Mouse (Mus musculus) left cerebral cortex, postnatal 10 days (tissue): Measurements from ENCODE around the gene Hes5. TPM values are rescaled to one million over a fixed set of nuclear protein-coding genes. Genes with fewer than 3 reads are reported as not detected.

ENCODE experiments used
- DNase-seq, 2 experiments: peaks; one replicate each; pipeline ENCODE4 v3.0.0; 2021 to 2022; ENCODE audit warnings: low spot score in 2 of 2, mixed read lengths in 1 of 2; ENCODE audit errors: extremely low spot score in 1 of 2
- intact Hi-C: fragments of 180-260 bp; cut with DNase I; formaldehyde crosslinking; loops from one replicate; pipeline ENCODE4 v1.15.1; 2025
- total RNA-seq, 2 experiments: library from RNA; stranded (reverse); gene quantifications; 2 replicates each; pipeline ENCODE4 v1.2.3; 2021

Hes5 gene
- total RNA-seq, 2 experiments from 2014 or later = 33.3 to 61.6 TPM

DNA sequence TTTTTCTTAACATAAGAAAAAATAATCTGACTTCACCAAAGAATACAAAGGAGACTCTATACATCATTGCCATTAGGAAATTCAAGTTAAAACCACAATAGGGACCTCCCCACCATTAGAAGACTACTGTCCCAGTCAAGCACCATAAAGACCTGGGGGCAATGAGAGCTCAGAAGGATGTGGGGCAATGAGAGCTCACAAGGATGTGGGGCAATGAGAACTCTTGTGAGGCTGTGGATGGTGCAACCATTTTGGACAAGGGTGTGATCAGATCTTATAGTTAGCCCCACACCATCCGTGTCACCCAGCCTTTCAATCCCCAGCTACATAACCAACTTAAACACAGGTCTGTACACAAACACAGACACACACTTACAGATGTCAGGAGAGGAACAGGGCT is 23.0 kb upstream of the Hes5 start:
- intact Hi-C loops = no loop called here

DNA sequence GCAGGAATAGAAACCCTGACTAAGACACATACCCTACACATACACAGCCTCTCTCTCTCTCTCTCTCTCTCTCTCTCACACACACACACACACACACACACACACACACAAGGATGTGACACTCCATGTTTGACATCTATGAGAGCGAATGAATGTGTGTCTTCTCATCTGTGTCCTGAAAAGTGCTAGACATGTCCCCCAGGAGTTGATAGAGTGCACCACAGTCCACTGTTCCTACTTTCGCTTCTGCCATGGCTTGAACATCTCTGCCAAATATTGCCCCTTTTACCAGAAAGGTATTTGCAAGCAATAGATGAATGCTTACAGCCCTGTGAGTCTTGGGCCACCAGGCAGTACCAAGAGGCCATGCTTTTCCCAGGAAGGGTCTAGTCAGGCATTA is 20.6 kb upstream of the Hes5 start:
- intact Hi-C loops = loop anchor here (5.0 kb wide), 1 partner anchor 63 kb away; no protein-coding TSS in a partner anchor

More for the DNA sequence above, 23.0 kb upstream of the Hes5 start:
- peak in 1 of 2 experiments; percentile 1 for DNase-seq

DNA sequence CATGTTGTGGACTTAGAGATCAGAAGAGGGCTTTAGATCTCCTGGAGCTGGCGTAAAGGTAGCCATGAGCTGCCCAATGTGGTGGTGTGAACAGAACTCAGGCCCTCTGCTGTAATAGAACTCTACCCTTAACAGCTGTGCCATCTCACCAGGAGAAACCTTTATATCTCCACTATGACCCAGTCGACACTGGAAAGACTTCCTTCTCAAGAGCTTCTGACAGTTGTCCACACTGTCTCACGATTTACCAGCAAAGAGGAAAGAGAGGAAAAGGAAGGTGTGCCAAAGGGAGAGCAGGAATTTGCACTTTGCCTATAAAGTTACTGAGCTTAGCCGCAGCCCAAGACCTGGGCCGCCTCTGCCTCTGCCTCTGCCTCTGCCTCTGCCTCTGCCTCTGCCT is 18.9 kb upstream of the Hes5 start:
- DNase-seq = peak in 1 of 2 experiments; percentile 2
- intact Hi-C loops = loop anchor here (5.0 kb wide), 1 partner anchor 65 kb away; no protein-coding TSS in a partner anchor

More for the DNA sequence above, 20.6 kb upstream of the Hes5 start:
- DNase-seq = peak in 1 of 2 experiments; percentile 0

DNA sequence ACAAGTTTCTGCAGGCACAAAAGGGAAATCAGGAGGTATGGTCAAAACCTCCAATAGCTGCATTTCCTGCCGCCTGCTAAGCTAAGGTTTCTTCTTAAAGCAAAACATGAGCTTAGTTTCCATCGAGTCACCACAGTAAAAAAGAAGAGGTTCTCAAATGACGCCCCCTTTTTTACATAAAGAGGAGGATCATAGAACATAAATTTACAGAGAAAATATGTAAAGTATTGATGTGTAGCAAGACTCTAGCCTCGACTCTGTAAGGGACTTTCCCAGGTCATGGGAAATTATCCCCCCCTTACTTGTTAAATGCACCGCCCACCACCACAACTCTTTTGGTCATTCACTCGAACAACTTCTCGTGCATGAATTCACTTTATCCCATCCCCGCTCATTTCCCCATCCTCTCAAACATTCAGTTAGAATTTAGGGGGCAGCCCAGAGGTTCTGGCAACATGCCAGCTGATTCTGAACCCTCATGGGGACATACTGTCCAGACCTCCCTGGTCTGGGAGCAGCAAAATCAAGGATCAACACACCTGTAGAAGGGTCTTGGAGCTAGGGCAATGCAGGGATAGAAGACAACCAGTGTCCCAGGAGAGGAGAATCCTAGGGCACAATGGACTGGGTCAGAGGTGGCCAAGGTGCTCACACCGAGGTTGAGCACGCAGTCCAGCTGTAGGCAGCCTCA is 17.9 kb upstream of the Hes5 start:
- DNase-seq = peak in 1 of 2 experiments; percentile 21
- intact Hi-C loops = loop anchor here (5.0 kb wide), 1 partner anchor 65 kb away; no protein-coding TSS in a partner anchor

DNA sequence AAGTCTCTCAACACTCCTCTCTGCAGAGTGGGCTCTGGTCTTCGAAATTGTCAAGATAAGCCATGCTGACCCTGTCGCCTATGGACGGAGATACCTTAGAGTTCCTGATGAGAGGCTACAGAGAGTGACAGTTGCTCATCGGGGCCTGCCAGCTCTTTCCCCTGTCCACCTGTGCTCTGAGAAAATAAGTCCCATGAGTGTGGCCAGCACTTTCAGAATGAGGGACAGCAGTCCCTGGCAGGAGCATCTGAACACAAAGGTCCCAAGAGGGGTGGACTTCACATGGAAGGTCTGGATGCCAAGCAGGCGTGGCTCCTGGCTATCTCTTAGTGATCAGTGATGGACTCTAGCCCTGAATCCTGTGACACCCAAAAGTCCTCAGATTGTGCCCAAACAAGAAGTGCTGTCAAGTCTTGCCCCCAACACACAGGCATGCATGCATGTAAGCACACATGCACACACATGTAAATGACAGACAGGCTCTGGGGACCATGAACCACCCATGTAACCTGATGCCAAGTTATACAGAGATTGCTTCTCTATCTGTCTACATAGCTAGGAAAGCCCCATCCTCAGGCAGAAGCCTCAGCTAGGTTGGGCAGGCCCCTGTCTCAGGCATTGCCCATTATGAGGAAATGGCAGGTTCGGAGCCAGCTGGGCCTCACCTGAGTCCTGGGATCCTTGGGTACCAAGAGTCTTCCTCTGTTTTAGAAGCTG is 17.2 kb upstream of the Hes5 start:
- peak in 1 of 2 experiments; percentile 14 for DNase-seq
- intact Hi-C loops = loop anchor here (1.0 to 5.0 kb wide), 2 partner anchors 20 to 66 kb away; no protein-coding TSS in a partner anchor

DNA sequence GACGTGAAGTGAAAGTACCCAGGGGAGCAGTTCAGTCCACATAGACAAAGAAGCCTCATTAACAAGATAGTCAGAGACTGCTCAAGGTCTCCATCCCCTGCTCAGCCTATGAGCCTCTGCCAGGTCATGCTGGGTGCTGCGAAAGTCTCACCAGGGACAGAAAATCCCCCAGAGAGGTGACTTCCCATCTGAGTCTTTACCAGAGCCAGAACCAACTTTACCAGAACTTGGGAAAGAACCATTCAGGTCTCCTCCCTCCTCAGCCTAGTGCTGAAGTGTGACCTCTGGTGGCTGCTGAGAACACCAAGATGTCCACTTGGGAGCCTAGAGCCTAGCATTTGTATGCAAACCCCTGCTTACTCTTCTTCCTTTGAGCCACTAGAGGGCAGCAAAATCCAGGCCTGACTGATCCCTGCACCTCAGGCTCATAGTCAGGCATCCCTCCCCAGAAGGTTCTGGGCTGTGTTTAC is 16.6 kb upstream of the Hes5 start:
- intact Hi-C loops = loop anchor here (1.0 to 5.0 kb wide), 2 partner anchors 19 to 67 kb away; no protein-coding TSS in a partner anchor

DNA sequence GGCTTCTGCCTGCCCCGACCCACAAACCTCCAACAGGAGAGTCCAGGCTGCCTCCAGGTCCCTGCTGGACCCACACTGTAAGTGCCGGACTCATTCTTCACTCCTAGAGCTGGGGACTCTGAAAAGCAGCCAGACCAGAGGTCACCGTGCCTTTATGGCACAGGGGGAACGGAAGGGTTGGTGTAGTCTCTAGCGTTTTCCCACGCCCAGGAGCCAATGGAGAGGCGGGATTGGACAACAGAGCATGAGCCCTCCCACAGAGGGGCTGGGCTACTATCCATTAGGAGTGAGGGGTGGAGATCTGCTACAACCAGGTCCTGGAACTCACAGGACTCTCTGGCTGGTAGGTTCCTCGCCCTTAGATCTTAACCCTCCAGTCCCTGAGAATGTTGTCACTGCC is 14.4 kb upstream of the Hes5 start:
- DNase-seq = peak; percentile 66 to 79
- intact Hi-C loops = no loop called here

More for the DNA sequence above, 16.6 kb upstream of the Hes5 start:
- peak; percentile 84 to 87 for DNase-seq

DNA sequence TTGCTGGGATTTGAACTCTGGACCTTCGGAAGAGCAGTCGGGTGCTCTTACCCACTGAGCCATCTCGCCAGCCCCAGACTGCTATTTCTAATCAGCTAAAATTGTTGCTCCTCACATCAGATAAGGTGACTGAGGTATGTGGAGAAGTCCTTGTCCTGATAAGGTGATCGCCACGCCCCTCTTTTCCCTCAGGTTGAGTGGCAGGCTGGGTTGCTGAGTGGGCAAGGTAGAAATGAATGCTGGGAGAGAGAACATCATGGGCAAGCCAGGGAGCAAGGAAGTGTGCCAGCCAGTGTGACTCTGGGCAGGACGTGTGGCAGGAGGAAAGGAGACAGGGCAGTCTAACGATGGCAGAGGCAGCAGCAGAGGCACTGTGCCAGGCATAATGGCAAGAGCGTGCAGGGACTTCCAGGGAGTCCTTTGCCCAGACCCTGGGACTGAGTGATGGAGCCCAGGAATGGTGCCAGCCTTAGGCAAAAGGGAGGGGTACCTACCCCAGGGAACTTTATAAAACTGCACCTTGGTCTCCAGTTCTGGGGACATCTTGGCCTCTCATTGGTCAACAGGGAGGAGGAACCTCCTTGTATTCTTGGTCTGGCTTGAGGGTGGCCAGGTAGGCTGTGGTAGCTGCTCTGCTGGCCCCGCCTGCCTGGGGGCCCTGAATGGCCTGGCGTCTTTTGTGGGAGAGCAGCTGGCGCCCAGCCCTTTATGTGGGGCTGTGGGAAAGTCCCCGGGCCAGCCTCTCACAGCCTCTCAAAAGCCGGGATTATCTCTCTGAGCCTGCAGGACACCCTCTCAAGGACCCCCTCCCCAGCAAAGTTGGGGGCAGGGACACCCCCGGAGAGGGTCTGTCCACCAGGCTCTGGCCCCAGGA is 12.4 kb upstream of the Hes5 start:
- intact Hi-C loops = no loop called here
- DNase-seq = peak; percentile 67 to 83

DNA sequence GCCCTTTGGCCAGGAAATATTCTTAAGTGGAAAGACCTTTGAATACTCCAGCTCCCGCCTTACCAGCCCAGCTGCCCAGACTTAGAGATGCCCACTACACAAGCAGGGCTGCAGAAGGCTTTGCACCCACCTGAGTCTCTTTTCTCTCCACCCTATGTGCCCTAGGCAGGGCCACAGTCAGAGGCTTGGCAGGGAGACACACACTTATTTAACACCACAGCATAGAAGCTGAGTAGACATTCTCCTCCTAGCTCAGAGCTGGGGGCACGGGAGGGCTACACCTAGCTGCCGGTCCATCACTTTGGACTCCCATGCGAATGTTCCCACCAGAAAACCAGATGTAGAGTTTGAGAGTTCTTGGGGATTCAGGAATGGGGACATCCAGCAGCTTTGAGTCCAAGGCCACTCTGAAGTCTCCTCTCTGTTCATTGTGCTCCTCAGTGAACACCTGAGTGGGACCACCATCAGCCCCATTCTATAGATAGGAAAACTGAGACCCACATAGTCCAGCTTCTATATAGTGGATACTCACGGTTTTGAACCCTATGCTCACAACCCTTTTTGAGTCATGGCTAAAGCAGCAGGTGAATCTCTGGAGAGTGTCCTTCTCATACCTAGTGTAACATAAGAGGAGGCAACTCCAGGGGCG is 11.7 kb upstream of the Hes5 start:
- intact Hi-C loops = no loop called here
- no peak for DNase-seq

DNA sequence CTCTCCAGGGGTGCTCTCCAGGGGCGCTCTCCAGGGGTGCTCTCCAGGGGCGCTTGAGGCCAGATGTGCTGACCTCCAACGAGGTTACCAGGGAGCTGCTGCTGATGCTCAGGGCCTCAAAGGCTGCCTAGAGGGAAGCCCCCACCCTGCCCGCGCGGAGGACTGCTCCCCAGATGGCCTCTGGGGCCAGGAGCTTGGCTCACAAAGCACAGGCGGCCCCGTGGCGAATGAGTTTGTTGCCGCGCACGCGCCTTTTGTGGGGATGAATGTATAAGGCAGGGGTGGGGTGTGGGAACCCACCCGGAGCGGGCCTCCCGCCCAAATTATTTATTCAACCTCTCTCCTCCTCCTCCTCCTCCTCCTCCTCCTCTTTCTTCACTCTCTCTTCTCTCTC is 11.1 kb upstream of the Hes5 start:
- intact Hi-C loops = no loop called here
- no peak for DNase-seq

DNA sequence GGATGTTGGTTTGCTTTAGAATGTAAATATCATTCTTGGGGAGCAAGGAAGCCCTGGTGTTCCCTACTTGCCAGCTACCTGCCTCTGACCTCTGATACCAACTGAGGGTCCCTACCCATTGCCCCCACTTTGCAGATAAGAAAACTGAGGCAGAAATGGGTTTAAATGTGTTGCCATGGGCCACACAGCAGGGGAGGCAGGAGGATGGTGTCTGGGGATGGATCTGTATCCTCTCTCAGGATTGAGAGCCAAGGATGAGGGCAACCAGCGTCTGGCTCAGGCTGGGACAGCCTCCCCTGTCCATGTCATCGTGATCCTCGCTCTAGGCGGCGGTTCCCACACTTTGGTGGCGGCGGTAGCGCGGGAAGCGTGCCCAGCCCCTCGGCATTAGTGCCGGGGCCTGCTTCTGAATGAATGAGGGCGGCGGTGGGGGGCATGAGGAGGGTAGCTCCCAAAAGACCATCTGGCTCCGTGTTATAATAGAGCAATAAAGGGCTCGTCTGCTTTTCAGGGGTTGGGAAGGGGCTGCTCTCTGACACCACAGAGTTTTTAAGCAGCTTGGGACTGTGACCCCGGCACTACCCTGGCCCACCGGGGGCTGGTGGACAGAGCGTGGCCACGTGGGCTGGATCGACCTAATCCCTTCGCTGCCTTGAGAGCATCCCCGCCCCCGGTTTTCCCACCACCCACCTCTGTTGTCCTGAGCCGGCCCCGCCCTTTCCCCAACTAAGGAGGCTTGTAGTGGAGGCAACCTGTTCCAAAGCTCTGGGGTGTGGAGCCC is 8.1 kb upstream of the Hes5 start:
- intact Hi-C loops = no loop called here
- no peak for DNase-seq

DNA sequence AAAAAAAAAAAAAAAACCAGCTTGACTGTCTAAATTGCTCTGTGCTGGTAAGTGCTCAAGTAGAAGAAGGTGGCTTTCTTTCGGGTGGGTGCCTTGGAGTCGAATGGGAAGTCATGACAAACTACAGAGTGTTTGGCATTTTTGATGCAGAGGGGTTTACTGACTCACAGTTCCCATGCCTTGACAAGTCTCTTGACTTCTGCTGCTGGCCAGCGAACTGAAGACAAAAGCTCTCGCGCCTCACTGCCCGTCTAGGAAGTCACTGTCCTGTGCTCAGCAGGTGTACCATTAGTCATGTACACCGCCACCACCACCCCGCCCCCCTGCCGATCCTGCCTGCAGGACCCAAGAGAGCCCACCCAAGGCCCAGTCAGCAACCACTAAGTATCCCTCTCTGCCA is 4.1 kb upstream of the Hes5 start:
- no peak for DNase-seq
- intact Hi-C loops = no loop called here

DNA sequence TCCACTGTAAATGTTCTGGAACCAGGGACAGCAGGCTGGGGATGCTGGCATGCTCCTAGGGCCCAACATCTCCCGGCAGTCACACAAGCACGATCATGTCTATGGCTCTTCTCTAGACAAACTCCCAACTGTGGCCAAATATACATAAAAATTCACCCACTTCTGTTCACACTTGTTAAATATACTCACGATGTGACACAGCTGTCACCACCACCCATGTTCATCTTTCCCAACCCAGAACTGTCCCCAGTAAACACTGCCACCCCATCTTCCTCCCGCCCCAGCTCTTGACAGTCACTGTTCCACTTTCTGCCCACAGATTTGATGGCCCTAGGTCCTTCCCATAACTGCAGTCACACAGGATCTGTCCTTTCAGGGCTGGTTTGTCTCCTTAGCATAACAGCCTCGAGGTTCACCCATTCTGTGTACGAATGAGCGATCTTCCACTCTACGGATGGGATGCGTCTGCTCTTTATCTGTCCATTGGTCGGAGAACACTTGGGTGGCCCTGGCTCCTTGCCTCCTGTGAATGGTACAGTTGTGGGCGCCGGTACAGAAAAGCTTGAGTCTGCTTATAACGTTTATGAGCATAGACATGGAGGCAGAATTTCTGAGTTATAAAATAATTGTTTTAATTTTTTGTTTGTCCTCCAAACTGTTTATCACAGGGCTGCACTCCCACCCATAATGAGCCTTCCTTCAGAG is 3.3 kb upstream of the Hes5 start:
- intact Hi-C loops = no loop called here
- no peak for DNase-seq

DNA sequence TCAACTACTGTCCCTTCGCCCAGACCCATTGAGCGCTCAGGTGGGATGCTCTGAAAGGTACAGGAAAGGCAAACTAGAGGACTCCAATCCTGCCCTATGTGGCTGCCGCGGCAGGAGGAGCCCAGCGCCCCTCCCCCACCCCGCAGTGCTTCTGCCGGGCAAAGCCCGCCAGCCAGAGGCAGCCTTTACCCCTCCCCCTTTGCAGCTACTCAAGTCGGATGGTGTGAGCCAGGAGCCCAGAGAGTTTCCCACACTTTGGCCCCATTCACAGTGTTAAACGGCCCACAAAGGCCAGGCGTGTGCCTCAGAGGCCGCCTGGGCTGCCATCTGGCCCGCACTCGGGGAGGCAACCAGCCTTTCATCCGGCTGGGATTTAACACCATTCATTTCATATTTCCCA is 2.6 kb upstream of the Hes5 start:
- intact Hi-C loops = no loop called here
- DNase-seq = peak; percentile 73 to 79

DNA sequence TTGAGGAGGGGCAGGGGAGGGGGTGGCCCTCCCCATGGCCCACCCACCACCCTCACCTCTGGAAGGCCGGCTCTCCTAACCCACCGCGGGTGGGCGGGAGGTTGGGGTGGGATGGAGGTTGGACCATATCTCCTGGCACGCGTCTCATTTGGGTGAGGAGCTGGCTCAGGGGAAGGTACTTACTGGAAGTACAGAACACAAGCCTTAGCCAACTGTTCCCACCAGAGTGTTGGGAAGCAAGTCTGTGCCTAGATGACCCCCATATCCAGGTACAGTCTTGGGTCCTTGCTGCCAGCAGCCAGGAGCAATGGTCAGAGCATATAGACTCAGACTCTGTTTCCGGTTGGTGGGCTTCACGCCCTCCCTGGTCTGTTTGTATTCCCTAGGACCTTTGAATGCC is 2.1 kb upstream of the Hes5 start:
- intact Hi-C loops = no loop called here

DNA sequence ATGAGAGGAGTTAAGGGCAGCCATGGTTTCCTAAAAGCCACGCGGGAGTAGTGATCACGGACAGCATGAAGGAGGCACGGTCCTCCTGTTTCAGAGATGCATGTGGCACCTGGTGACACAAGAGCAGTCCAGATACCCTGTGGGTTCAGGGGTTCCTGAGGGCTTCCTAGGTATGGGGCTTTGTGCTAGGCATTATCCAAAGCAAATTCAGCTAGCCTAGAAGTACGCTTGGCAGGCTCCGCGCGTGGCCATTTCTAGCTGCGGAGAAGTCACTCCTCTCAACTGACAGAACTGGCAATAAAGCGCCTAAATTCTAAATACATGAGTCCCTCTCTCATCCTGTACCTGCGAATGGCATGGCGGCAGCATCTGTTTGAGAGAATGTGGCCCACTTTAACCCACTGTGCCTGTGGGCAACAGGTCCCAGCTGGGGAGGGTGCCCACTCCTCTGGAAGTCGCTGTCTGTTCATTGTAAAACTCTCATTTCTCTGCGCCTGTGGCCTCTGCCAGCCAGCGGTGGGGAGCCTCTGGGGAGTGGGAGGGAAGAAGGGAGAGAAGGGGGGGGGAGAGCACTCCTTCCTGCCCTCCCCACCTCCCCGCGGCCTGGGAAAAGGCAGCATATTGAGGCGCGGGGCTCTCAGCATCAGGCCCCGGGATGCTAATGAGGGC is 568 bp upstream of the Hes5 start:
- DNase-seq = no peak
- intact Hi-C loops = loop anchor here (5.0 kb wide), 1 partner anchor 83 kb away; no protein-coding TSS in a partner anchor

More for the DNA sequence above, 2.1 kb upstream of the Hes5 start:
- DNase-seq = no peak
